Mouse (Mus musculus): Measurements from ENCODE around the gene Gstm2. TPM values are rescaled to one million over a fixed set of nuclear protein-coding genes. Genes with fewer than 3 reads are reported as not detected.

The Gstm2 gene
- polyA plus RNA-seq (2014; fragmentation: Nextera tagmentation; extraction: Ambion mirVana): 16.7 and 18.2 TPM in 2 replicates

DNA sequence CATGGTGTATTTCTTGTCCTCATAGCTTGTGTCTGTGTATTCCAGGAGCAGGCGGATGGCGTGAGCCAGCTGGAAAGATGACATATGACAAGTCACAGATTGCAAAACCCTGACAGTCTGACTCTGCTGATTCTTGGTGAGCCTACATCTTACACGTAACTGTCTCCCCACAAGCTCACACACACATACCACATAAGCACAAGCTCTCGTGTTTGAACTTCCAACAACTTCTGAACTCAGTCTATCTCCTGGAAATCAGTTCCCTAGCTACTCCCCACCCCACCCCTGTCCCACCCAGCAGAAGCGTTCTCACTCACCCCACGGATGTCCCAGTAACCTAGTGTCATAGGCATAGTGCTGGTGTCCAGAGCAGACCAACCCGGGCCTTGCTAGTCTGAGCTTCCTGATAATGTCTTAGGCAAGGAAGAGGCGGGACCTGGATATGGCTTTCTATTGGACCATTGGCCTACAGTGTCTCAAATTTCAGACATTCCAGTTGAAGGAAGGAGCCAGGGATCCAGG lies at the start of gene Gstm2:
Gene Gstm2 (minus strand): TSS at position 413 of the 522 bp plus-strand sequence.
- H3K27ac ChIP-seq (ENCODE audit: low read depth, low read length): no peak within 1 kb of the TSS
- WGBS: 49% methylated on average over 8 of the region's 8 CpGs
- no peaks in the 10 kb centered on the region for H3K36me3 ChIP-seq (ENCODE audit: control insufficient read depth, insufficient read depth, low read length)
- H3K4me1 ChIP-seq (replicated peaks; ENCODE audit: control insufficient read depth, insufficient read depth, low read length): no peaks in the 10 kb centered on the region; the same call in 1 of the 2 replicates
- no peaks in the 10 kb centered on the region for H3K27me3 ChIP-seq (replicated peaks; ENCODE audit: control insufficient read depth, insufficient read depth, low read length)
- DNase-seq (ENCODE audit: low spot score): no peak
- ATAC-seq (replicated peaks; ENCODE audit: low FRiP score): no peak
- H3K9me3 ChIP-seq (ENCODE audit: control insufficient read depth, low read length): no peaks in the 10 kb centered on the region
- no peak within 1 kb of the TSS for H3K4me3 ChIP-seq (ENCODE audit: low read depth, low read length)
- H3K4me2 ChIP-seq: peak within 1 kb of the TSS; percentile 37
- no peak within 1 kb of the TSS for H3K9ac ChIP-seq (ENCODE audit: low read depth, low read length)

- no peak overlapping the region for H3K4me3 ChIP-seq (ENCODE audit: low read depth, low read length)
- no peak overlapping the region for H3K27ac ChIP-seq (ENCODE audit: low read depth, low read length)
- no peak for ATAC-seq (replicated peaks; ENCODE audit: low FRiP score)
- 80% methylated on average over 5 of the region's 5 CpGs for WGBS
- H3K4me2 ChIP-seq: no peak overlapping the region
- no peak overlapping the region for H3K9ac ChIP-seq (ENCODE audit: low read depth, low read length)
- H3K36me3 ChIP-seq (ENCODE audit: control insufficient read depth, insufficient read depth, low read length): no peaks in the 10 kb centered on the region
- DNase-seq (ENCODE audit: low spot score): no peak
- H3K27me3 ChIP-seq (replicated peaks; ENCODE audit: control insufficient read depth, insufficient read depth, low read length): no peaks in the 10 kb centered on the region; the same call in 1 of the 2 replicates
- no peaks in the 10 kb centered on the region for H3K9me3 ChIP-seq (ENCODE audit: control insufficient read depth, low read length)
- no peaks in the 10 kb centered on the region for H3K4me1 ChIP-seq (replicated peaks; ENCODE audit: control insufficient read depth, insufficient read depth, low read length)
These were observed 46.9 kb upstream of the Gstm2 start for GRCm38 (mm10) chr3:108033156-108033555.

- no peak overlapping the region for H3K4me2 ChIP-seq
- ATAC-seq (replicated peaks; ENCODE audit: low FRiP score): no peak
These were observed 45.9 kb upstream of the Gstm2 start for GRCm38 (mm10) chr3:108032113-108032512.

DNA sequence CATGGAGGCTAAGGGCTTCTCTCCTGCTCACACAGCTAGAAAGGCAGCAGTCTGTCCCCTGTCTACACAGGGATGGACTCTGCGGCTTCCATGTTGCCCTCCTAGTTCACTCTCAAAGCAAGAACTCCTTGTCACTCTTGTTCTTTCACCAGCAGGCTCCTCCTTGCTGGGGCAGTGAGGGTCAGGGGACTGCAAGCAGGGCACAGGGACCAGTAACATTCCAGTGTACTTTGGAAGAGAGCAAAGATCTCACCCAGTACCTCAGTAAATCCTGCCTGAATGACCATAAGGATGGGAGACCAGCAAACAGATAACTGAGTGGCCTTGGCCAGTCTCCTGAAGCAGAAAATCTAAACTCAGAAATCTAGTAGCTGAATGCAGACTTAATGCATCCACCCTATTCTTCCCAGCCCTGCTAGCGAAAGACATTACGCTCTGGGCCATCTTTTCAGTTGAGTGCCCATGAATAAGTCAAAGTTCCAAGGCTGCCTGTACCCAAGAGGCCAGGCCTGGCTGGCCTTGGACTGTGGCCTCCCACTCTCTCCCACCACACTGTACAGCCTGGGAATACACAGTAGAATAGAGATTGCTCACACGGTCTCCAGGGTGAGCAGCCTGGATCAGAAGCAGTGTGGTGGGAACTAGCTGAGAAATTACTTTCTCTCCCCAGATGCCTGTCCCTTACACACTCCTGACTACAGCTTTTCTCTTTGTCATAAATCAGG lies 42.5 kb upstream of the Gstm2 start:
- DNase-seq (ENCODE audit: low spot score): no peak
- Histone ChIP-seq H3K4me3 (ENCODE audit: low read depth, low read length) (no peak overlapping the region), H3K27ac (ENCODE audit: low read depth, low read length) (no peak overlapping the region), H3K9me3 (ENCODE audit: control insufficient read depth, low read length) (no peaks in the 10 kb centered on the region), H3K4me1 (replicated peaks; ENCODE audit: control insufficient read depth, insufficient read depth, low read length) (no peaks in the 10 kb centered on the region), H3K27me3 (replicated peaks; ENCODE audit: control insufficient read depth, insufficient read depth, low read length) (peaks cover 3% of the 10 kb centered on the region), H3K4me2 (no peak overlapping the region; the same call in 1 of the 2 replicates), H3K36me3 (ENCODE audit: control insufficient read depth, insufficient read depth, low read length) (no peaks in the 10 kb centered on the region), H3K9ac (ENCODE audit: low read depth, low read length) (no peak overlapping the region)
- 83% methylated on average over 4 of the region's 4 CpGs for WGBS
- ATAC-seq (replicated peaks; ENCODE audit: low FRiP score): no peak

More at GRCm38 (mm10) chr3:108032113-108032512, 45.9 kb upstream of the Gstm2 start:
- no peak overlapping the region for H3K4me3 ChIP-seq (ENCODE audit: low read depth, low read length)
- H3K27ac ChIP-seq (ENCODE audit: low read depth, low read length): no peak overlapping the region
- no peaks in the 10 kb centered on the region for H3K4me1 ChIP-seq (replicated peaks; ENCODE audit: control insufficient read depth, insufficient read depth, low read length)
- H3K36me3 ChIP-seq (ENCODE audit: control insufficient read depth, insufficient read depth, low read length): no peaks in the 10 kb centered on the region
- no peak for DNase-seq (ENCODE audit: low spot score)
- H3K9me3 ChIP-seq (ENCODE audit: control insufficient read depth, low read length): no peaks in the 10 kb centered on the region
- no peaks in the 10 kb centered on the region; the same call in 1 of the 2 replicates for H3K27me3 ChIP-seq (replicated peaks; ENCODE audit: control insufficient read depth, insufficient read depth, low read length)
- no peak overlapping the region for H3K9ac ChIP-seq (ENCODE audit: low read depth, low read length)

GRCm38 (mm10) chr3:108026597-108026996 lies 40.3 kb upstream of the Gstm2 start:
- no peak for ATAC-seq (replicated peaks; ENCODE audit: low FRiP score)
- no peaks in the 10 kb centered on the region for H3K9me3 ChIP-seq (ENCODE audit: control insufficient read depth, low read length)
- peaks cover 3% of the 10 kb centered on the region for H3K27me3 ChIP-seq (replicated peaks; ENCODE audit: control insufficient read depth, insufficient read depth, low read length)
- H3K4me1 ChIP-seq (replicated peaks; ENCODE audit: control insufficient read depth, insufficient read depth, low read length): no peaks in the 10 kb centered on the region; the same call in 1 of the 2 replicates
- no peaks in the 10 kb centered on the region for H3K36me3 ChIP-seq (ENCODE audit: control insufficient read depth, insufficient read depth, low read length)
- H3K4me2 ChIP-seq: no peak overlapping the region
- no peak overlapping the region for H3K9ac ChIP-seq (ENCODE audit: low read depth, low read length)
- no peak overlapping the region for H3K27ac ChIP-seq (ENCODE audit: low read depth, low read length)
- no peak for DNase-seq (ENCODE audit: low spot score)
- 67% methylated on average over 1 of the region's 1 CpGs for WGBS
- no peak overlapping the region for H3K4me3 ChIP-seq (ENCODE audit: low read depth, low read length)

- no peak overlapping the region; the same call in 1 of the 2 replicates for H3K27ac ChIP-seq (ENCODE audit: low read depth, low read length)
- H3K4me2 ChIP-seq: no peak overlapping the region
- 46% methylated on average over 5 of the region's 5 CpGs for WGBS
- H3K27me3 ChIP-seq (replicated peaks; ENCODE audit: control insufficient read depth, insufficient read depth, low read length): peaks cover 3% of the 10 kb centered on the region
- no peaks in the 10 kb centered on the region for H3K36me3 ChIP-seq (ENCODE audit: control insufficient read depth, insufficient read depth, low read length)
- H3K4me1 ChIP-seq (replicated peaks; ENCODE audit: control insufficient read depth, insufficient read depth, low read length): no peaks in the 10 kb centered on the region; the same call in 1 of the 2 replicates
- ATAC-seq (replicated peaks; ENCODE audit: low FRiP score) (no peak; the same call in 1 of the 2 replicates), DNase-seq (ENCODE audit: low spot score) (no peak)
- no peaks in the 10 kb centered on the region for H3K9me3 ChIP-seq (ENCODE audit: control insufficient read depth, low read length)
- no peak overlapping the region for H3K9ac ChIP-seq (ENCODE audit: low read depth, low read length)
- no peak overlapping the region for H3K4me3 ChIP-seq (ENCODE audit: low read depth, low read length)
These were observed 39.8 kb upstream of the Gstm2 start for GRCm38 (mm10) chr3:108026049-108026448.

DNA sequence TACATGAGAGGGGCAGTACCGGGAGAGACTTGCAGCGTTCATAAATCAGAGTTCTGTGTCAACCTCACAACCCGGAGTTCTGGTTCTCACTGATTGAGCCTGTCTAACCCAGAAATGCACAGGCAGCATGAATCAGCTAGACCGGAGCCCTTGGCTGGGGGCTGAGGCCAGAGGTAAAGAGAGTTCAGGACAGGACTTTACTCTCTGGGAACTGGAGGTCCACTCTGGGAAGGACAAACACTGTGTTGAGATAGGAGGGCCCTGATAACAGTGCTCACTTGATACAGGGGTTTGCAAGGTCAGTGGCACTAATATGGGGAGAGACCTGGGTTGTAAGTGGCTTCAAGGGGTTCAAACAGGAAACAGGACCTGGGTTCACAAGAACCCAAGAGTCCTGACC lies 39.1 kb upstream of the Gstm2 start:
- WGBS: 53% methylated on average over 4 of the region's 4 CpGs
- ATAC-seq (replicated peaks; ENCODE audit: low FRiP score) (peak; percentile 62; the same call in 1 of the 2 replicates), DNase-seq (ENCODE audit: low spot score) (no peak)
- Histone ChIP-seq H3K4me1 (replicated peaks; ENCODE audit: control insufficient read depth, insufficient read depth, low read length) (no peaks in the 10 kb centered on the region; the same call in 1 of the 2 replicates), H3K4me2 (peak overlapping the region; percentile 16; the same call in 1 of the 2 replicates), H3K9me3 (ENCODE audit: control insufficient read depth, low read length) (no peaks in the 10 kb centered on the region), H3K4me3 (ENCODE audit: low read depth, low read length) (no peak overlapping the region), H3K27me3 (replicated peaks; ENCODE audit: control insufficient read depth, insufficient read depth, low read length) (peaks cover 3% of the 10 kb centered on the region), H3K9ac (ENCODE audit: low read depth, low read length) (no peak overlapping the region), H3K36me3 (ENCODE audit: control insufficient read depth, insufficient read depth, low read length) (no peaks in the 10 kb centered on the region), H3K27ac (ENCODE audit: low read depth, low read length) (peak overlapping the region; percentile 67)

GRCm38 (mm10) chr3:108022650-108023049 lies 36.4 kb upstream of the Gstm2 start:
- no peak overlapping the region for H3K9ac ChIP-seq (ENCODE audit: low read depth, low read length)
- WGBS: 66% methylated on average over 6 of the region's 6 CpGs
- no peak overlapping the region for H3K4me2 ChIP-seq
- H3K9me3 ChIP-seq (ENCODE audit: control insufficient read depth, low read length): no peaks in the 10 kb centered on the region
- peak overlapping the region; percentile 19; the same call in 1 of the 2 replicates for H3K27ac ChIP-seq (ENCODE audit: low read depth, low read length)
- peaks cover 5% of the 10 kb centered on the region for H3K4me1 ChIP-seq (replicated peaks; ENCODE audit: control insufficient read depth, insufficient read depth, low read length)
- H3K27me3 ChIP-seq (replicated peaks; ENCODE audit: control insufficient read depth, insufficient read depth, low read length): peaks cover 3% of the 10 kb centered on the region; the same call in 1 of the 2 replicates
- H3K36me3 ChIP-seq (ENCODE audit: control insufficient read depth, insufficient read depth, low read length): no peaks in the 10 kb centered on the region
- no peak for ATAC-seq (replicated peaks; ENCODE audit: low FRiP score)
- DNase-seq (ENCODE audit: low spot score): no peak
- H3K4me3 ChIP-seq (ENCODE audit: low read depth, low read length): no peak overlapping the region

Data from liver, embryonic 11.5 days (tissue).